Mouse (Mus musculus) hindbrain, embryonic 11.5 days (tissue): ENCODE measurements at regions not wholly inside any gene's neighbourhood (a gene's known extent, or its start where the extent isn't known, plus 50 kb on each side); places are given as distances from the start of the nearest gene placed in this dataset.

Experiments used
- ATAC-seq: fragments of 200-750 bp; cut with Nextera tagmentation; 2 replicates; pipeline ENCODE4 v1.8.0; 2017; ENCODE audit warnings: mild to moderate bottlenecking, moderate TSS enrichment, moderate library complexity; ENCODE audit not compliant: low FRiP score
- DNase-seq: peaks from one replicate; pipeline ENCODE4 v3.0.0-alpha.2; 2015; ENCODE audit warnings: low spot score
- H3K27ac ChIP-seq: fragments of 300-500 bp; sonication (generic); 2 replicates; pipeline ENCODE4 v1.5.1; 2014; ENCODE audit warnings: mild to moderate bottlenecking, low read depth, low read length
- H3K27me3 ChIP-seq: fragments of 300-500 bp; sonication (generic); 2 replicates; pipeline ENCODE4 v1.6.1; 2014; ENCODE audit warnings: mild to moderate bottlenecking, low read length, moderate library complexity, mixed read lengths; ENCODE audit not compliant: control insufficient read depth, insufficient read depth
- H3K36me3 ChIP-seq: fragments of 300-500 bp; sonication (generic); 2 replicates; pipeline ENCODE4 v1.6.1; 2014; ENCODE audit warnings: mild to moderate bottlenecking, low read length, moderate library complexity, mixed read lengths; ENCODE audit not compliant: control insufficient read depth, insufficient read depth
- H3K4me1 ChIP-seq: fragments of 300-500 bp; sonication (generic); replicated peaks from 2 replicates; pipeline ENCODE4 v1.6.1; 2014; ENCODE audit warnings: low read length, mixed read lengths; ENCODE audit not compliant: control insufficient read depth, insufficient read depth
- H3K4me2 ChIP-seq: fragments of 300-500 bp; sonication (generic); replicated peaks from 2 replicates; pipeline ENCODE4 v1.6.1; 2014; ENCODE audit warnings: mild to moderate bottlenecking, low read depth, low read length
- H3K4me3 ChIP-seq: fragments of 300-500 bp; sonication (generic); 2 replicates; pipeline ENCODE4 v1.5.1; 2014; ENCODE audit warnings: low read depth, low read length
- H3K9ac ChIP-seq: fragments of 300-500 bp; sonication (generic); 2 replicates; pipeline ENCODE4 v1.6.1; 2014; ENCODE audit warnings: low read depth, low read length
- H3K9me3 ChIP-seq: fragments of 300-500 bp; sonication (generic); 2 replicates; pipeline ENCODE4 v1.6.1; 2016; ENCODE audit warnings: low read length; ENCODE audit not compliant: control insufficient read depth
- WGBS: fragments of 180-500 bp; shearing (Covaris S2); extraction: QIAGEN DNeasy Blood & Tissue Kit; methylation state at CpG from one replicate; pipeline ENCODE4 v1.1.7; 2014; 5-methylcytosine and 5-hydroxymethylcytosine counted together

GRCm38 (mm10) chr15:86593404-86593803 lies 379.1 kb downstream of the Tbc1d22a start:
- no peak for ATAC-seq
- H3K36me3 ChIP-seq: no peaks in the 10 kb centered on the region
- no peaks in the 10 kb centered on the region for H3K9me3 ChIP-seq
- no peak for DNase-seq
- no peak overlapping the region for H3K4me2 ChIP-seq
- H3K4me3 ChIP-seq: no peak overlapping the region
- no peak overlapping the region for H3K9ac ChIP-seq
- H3K27ac ChIP-seq: no peak overlapping the region
- H3K4me1 ChIP-seq: no peaks in the 10 kb centered on the region
- 72% methylated on average over 6 of the region's 6 CpGs for WGBS
- no peaks in the 10 kb centered on the region for H3K27me3 ChIP-seq

GRCm38 (mm10) chr15:86606411-86606810 lies 392.2 kb downstream of the Tbc1d22a start:
- Histone ChIP-seq H3K4me2 (no peak overlapping the region), H3K4me3 (no peak overlapping the region), H3K27ac (no peak overlapping the region), H3K27me3 (no peaks in the 10 kb centered on the region), H3K9ac (no peak overlapping the region), H3K36me3 (no peaks in the 10 kb centered on the region), H3K9me3 (no peaks in the 10 kb centered on the region), H3K4me1 (0 out of 2 replicates have a peak, but pooled peaks cover 2% of the 10 kb centered on the region)
- no peak for ATAC-seq
- DNase-seq: no peak

GRCm38 (mm10) chr15:86609692-86610091 lies 395.4 kb downstream of the Tbc1d22a start:
- 0 out of 2 replicates have a peak, but pooled peaks cover 2% of the 10 kb centered on the region for H3K4me1 ChIP-seq
- H3K4me2 ChIP-seq: no peak overlapping the region
- H3K36me3 ChIP-seq: no peaks in the 10 kb centered on the region
- H3K4me3 ChIP-seq: no peak overlapping the region
- no peaks in the 10 kb centered on the region for H3K27me3 ChIP-seq
- no peak for DNase-seq
- no peak for ATAC-seq
- no peaks in the 10 kb centered on the region for H3K9me3 ChIP-seq
- 91% methylated on average over 6 of the region's 6 CpGs for WGBS
- no peak overlapping the region for H3K27ac ChIP-seq
- H3K9ac ChIP-seq: no peak overlapping the region

- WGBS: 82% methylated on average over 5 of the region's 5 CpGs
- H3K27ac ChIP-seq: no peak overlapping the region
- no peaks in the 10 kb centered on the region for H3K27me3 ChIP-seq
- H3K36me3 ChIP-seq: no peaks in the 10 kb centered on the region
- no peak for DNase-seq
- no peak overlapping the region for H3K9ac ChIP-seq
- no peaks in the 10 kb centered on the region for H3K9me3 ChIP-seq
- no peak overlapping the region for H3K4me3 ChIP-seq
- no peaks in the 10 kb centered on the region for H3K4me1 ChIP-seq
- no peak for ATAC-seq
- H3K4me2 ChIP-seq: no peak overlapping the region
Observed at GRCm38 (mm10) chr15:86631376-86631775, 417.1 kb downstream of the Tbc1d22a start.

GRCm38 (mm10) chr15:86645244-86645643 lies 431.0 kb downstream of the Tbc1d22a start:
- no peak overlapping the region for H3K27ac ChIP-seq
- ATAC-seq (no peak), DNase-seq (no peak)
- WGBS: 80% methylated on average over 9 of the region's 9 CpGs
- H3K27me3 ChIP-seq: no peaks in the 10 kb centered on the region
- H3K4me2 ChIP-seq: no peak overlapping the region
- no peaks in the 10 kb centered on the region for H3K36me3 ChIP-seq
- no peak overlapping the region for H3K4me3 ChIP-seq
- no peaks in the 10 kb centered on the region for H3K9me3 ChIP-seq
- H3K9ac ChIP-seq: no peak overlapping the region
- H3K4me1 ChIP-seq: no peaks in the 10 kb centered on the region

GRCm38 (mm10) chr15:86648131-86648530 lies 433.9 kb downstream of the Tbc1d22a start:
- no peak for DNase-seq
- H3K9ac ChIP-seq: no peak overlapping the region
- no peak overlapping the region for H3K27ac ChIP-seq
- no peaks in the 10 kb centered on the region for H3K9me3 ChIP-seq
- no peak for ATAC-seq
- H3K4me3 ChIP-seq: no peak overlapping the region
- H3K36me3 ChIP-seq: no peaks in the 10 kb centered on the region
- H3K27me3 ChIP-seq: no peaks in the 10 kb centered on the region
- no peak overlapping the region for H3K4me2 ChIP-seq
- H3K4me1 ChIP-seq: no peaks in the 10 kb centered on the region
- WGBS: 88% methylated on average over 3 of the region's 3 CpGs

- no peak for ATAC-seq
- no peak overlapping the region for H3K4me3 ChIP-seq
- no peaks in the 10 kb centered on the region for H3K27me3 ChIP-seq
- H3K4me1 ChIP-seq: no peaks in the 10 kb centered on the region
- H3K4me2 ChIP-seq: no peak overlapping the region
- no peak overlapping the region for H3K9ac ChIP-seq
- H3K9me3 ChIP-seq: no peaks in the 10 kb centered on the region
- DNase-seq: peak; percentile 52
- H3K36me3 ChIP-seq: no peaks in the 10 kb centered on the region
- 29% methylated on average over 9 of the region's 9 CpGs for WGBS
- H3K27ac ChIP-seq: no peak overlapping the region
Observed at GRCm38 (mm10) chr15:86673096-86673520, 458.8 kb downstream of the Tbc1d22a start.

- DNase-seq: no peak
- WGBS: 90% methylated on average over 7 of the region's 7 CpGs
- ATAC-seq: no peak
- Histone ChIP-seq H3K27me3 (no peaks in the 10 kb centered on the region), H3K4me1 (no peaks in the 10 kb centered on the region), H3K4me3 (no peak overlapping the region), H3K4me2 (no peak overlapping the region), H3K27ac (no peak overlapping the region), H3K9ac (no peak overlapping the region), H3K9me3 (no peaks in the 10 kb centered on the region), H3K36me3 (no peaks in the 10 kb centered on the region)
Observed at GRCm38 (mm10) chr15:86677016-86677415, 462.8 kb downstream of the Tbc1d22a start.

GRCm38 (mm10) chr15:86683081-86683480 lies 468.8 kb downstream of the Tbc1d22a start:
- Histone ChIP-seq H3K9me3 (no peaks in the 10 kb centered on the region), H3K4me2 (no peak overlapping the region), H3K27me3 (no peaks in the 10 kb centered on the region), H3K27ac (no peak overlapping the region), H3K4me1 (no peaks in the 10 kb centered on the region), H3K36me3 (no peaks in the 10 kb centered on the region), H3K9ac (no peak overlapping the region), H3K4me3 (no peak overlapping the region)
- 86% methylated on average over 12 of the region's 12 CpGs for WGBS
- DNase-seq: no peak
- ATAC-seq: no peak
